Mouse (Mus musculus) heart, embryonic 16.5 days (tissue): ENCODE measurements around the gene Zc3h8. TPM values are rescaled to one million over a fixed set of nuclear protein-coding genes. Genes with fewer than 3 reads are reported as not detected.
A peak's percentile ranks its signal among the peaks of the same experiment; 100 is the strongest.

ENCODE experiments used
- ATAC-seq: fragments of 200-750 bp; cut with Nextera tagmentation; replicated peaks from 2 replicates; pipeline ENCODE4 v1.8.0; 2017; ENCODE audit warnings: moderate number of reproducible peaks; ENCODE audit not compliant: insufficient read depth, low FRiP score; ENCODE audit errors: extremely low read depth
- H3K27ac ChIP-seq: fragments of 300-500 bp; sonication (generic); 2 replicates; pipeline ENCODE4 v1.5.1; 2014; ENCODE audit warnings: mild to moderate bottlenecking, low read length, control low read depth, moderate library complexity
- H3K27me3 ChIP-seq: fragments of 300-500 bp; sonication (generic); 2 replicates; pipeline ENCODE4 v1.6.1; 2014; ENCODE audit warnings: low read length, mixed read lengths; ENCODE audit not compliant: control insufficient read depth, insufficient read depth
- H3K36me3 ChIP-seq: fragments of 300-500 bp; sonication (generic); 2 replicates; pipeline ENCODE4 v1.6.1; 2014; ENCODE audit not compliant: control insufficient read depth, insufficient read depth
- H3K4me1 ChIP-seq: fragments of 300-500 bp; sonication (generic); 2 replicates; pipeline ENCODE4 v1.6.1; 2014; ENCODE audit warnings: low read length, mixed read lengths; ENCODE audit not compliant: control insufficient read depth, insufficient read depth
- H3K4me2 ChIP-seq: fragments of 300-500 bp; sonication (generic); 2 replicates; pipeline ENCODE4 v1.6.1; 2014; ENCODE audit warnings: low read depth, mild to moderate bottlenecking, control low read depth, low read length
- H3K4me3 ChIP-seq: fragments of 300-500 bp; sonication (generic); 2 replicates; pipeline ENCODE4 v1.5.1; 2014; ENCODE audit warnings: mild to moderate bottlenecking, control low read depth, low read length
- H3K9ac ChIP-seq: fragments of 300-500 bp; sonication (generic); 2 replicates; pipeline ENCODE4 v1.6.1; 2014; ENCODE audit warnings: low read length, control low read depth
- H3K9me3 ChIP-seq: fragments of 300-500 bp; sonication (generic); replicated peaks from 2 replicates; pipeline ENCODE4 v1.6.1; 2016; ENCODE audit warnings: low read length; ENCODE audit not compliant: control insufficient read depth
- whole genome bisulfite sequencing: fragments of 180-500 bp; shearing (Covaris S2); extraction: QIAGEN DNeasy Blood & Tissue Kit; methylation state at CpG from one replicate; pipeline ENCODE4 v1.1.7; 2014; 5-methylcytosine and 5-hydroxymethylcytosine counted together
- polyA plus RNA-seq: library from polyadenylated mRNA; unstranded; fragments of >200 nt; fragmentation: Nextera tagmentation; extraction: Ambion mirVana; gene quantifications from 2 replicates; pipeline ENCODE4 v1.2.1, GENCODE M21; 2015

Gene Zc3h8
- polyA plus RNA-seq, 1 experiment from 2014 or later: 5.2 TPM

- H3K9me3 ChIP-seq: no peaks in the 10 kb centered on the region
- ATAC-seq: no peak
- H3K4me1 ChIP-seq: no peaks in the 10 kb centered on the region
- no peaks in the 10 kb centered on the region for H3K27me3 ChIP-seq
- H3K27ac ChIP-seq: no peak overlapping the region
- 72% methylated on average over 5 of the region's 5 CpGs for WGBS
- H3K4me2 ChIP-seq: no peak overlapping the region
- no peaks in the 10 kb centered on the region for H3K36me3 ChIP-seq
- peak overlapping the region; percentile 100; the same call in 1 of the 2 replicates for H3K9ac ChIP-seq
- no peak overlapping the region for H3K4me3 ChIP-seq
These were observed 21.7 kb upstream of the Zc3h8 start for GRCm38 (mm10) chr2:128965505-128966105.

- Histone ChIP-seq H3K4me2 (no peak overlapping the region), H3K27me3 (no peaks in the 10 kb centered on the region), H3K9ac (no peak overlapping the region), H3K9me3 (no peaks in the 10 kb centered on the region), H3K4me3 (no peak overlapping the region), H3K4me1 (no peaks in the 10 kb centered on the region), H3K36me3 (no peaks in the 10 kb centered on the region), H3K27ac (no peak overlapping the region)
- ATAC-seq: no peak
These were observed 10.3 kb upstream of the Zc3h8 start for GRCm38 (mm10) chr2:128954186-128954585.

- Histone ChIP-seq H3K27ac (no peak overlapping the region), H3K9ac (no peak overlapping the region), H3K4me2 (no peak overlapping the region), H3K4me1 (peaks cover 2% of the 10 kb centered on the region), H3K36me3 (no peaks in the 10 kb centered on the region), H3K9me3 (no peaks in the 10 kb centered on the region), H3K4me3 (no peak overlapping the region), H3K27me3 (no peaks in the 10 kb centered on the region)
- WGBS: 35% methylated on average over 6 of the region's 6 CpGs
- ATAC-seq: no peak
These were observed 4.2 kb upstream of the Zc3h8 start for GRCm38 (mm10) chr2:128947962-128948588.

- ATAC-seq: no peak
- peaks cover 4% of the 10 kb centered on the region for H3K36me3 ChIP-seq
- no peak overlapping the region for H3K4me2 ChIP-seq
- 77% methylated on average over 3 of the region's 3 CpGs for WGBS
- H3K27ac ChIP-seq: no peak overlapping the region
- H3K4me1 ChIP-seq: no peaks in the 10 kb centered on the region
- no peaks in the 10 kb centered on the region for H3K27me3 ChIP-seq
- H3K4me3 ChIP-seq: no peak overlapping the region
- H3K9me3 ChIP-seq: no peaks in the 10 kb centered on the region
- no peak overlapping the region for H3K9ac ChIP-seq
These were observed 7.6 kb downstream of the Zc3h8 start for GRCm38 (mm10) chr2:128936256-128936655.

DNA sequence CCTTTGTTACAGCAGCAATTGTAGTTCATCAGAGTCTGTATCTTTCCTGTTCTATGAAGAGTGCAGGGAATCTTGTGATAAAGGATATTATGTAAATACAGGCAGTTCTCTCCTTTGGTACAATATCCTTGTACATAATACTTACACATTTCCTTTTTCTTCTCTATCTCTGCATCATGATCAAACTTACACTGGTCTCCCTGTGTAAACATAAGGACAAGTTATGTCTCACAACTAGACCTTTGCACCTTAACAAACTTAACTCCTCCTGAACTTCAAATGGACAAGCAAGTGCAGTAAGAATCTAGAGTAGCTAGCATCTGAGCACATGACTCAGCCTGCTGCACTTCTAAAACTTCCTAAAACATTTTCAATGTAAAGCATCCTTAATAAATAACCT lies 13.2 kb downstream of the Zc3h8 start:
- no peaks in the 10 kb centered on the region for H3K9me3 ChIP-seq
- H3K27ac ChIP-seq: no peak overlapping the region
- H3K4me3 ChIP-seq: no peak overlapping the region
- no peaks in the 10 kb centered on the region for H3K4me1 ChIP-seq
- no peak overlapping the region for H3K9ac ChIP-seq
- peaks cover 12% of the 10 kb centered on the region; the same call in 1 of the 2 replicates for H3K36me3 ChIP-seq
- no peaks in the 10 kb centered on the region for H3K27me3 ChIP-seq
- no peak for ATAC-seq
- H3K4me2 ChIP-seq: no peak overlapping the region

DNA sequence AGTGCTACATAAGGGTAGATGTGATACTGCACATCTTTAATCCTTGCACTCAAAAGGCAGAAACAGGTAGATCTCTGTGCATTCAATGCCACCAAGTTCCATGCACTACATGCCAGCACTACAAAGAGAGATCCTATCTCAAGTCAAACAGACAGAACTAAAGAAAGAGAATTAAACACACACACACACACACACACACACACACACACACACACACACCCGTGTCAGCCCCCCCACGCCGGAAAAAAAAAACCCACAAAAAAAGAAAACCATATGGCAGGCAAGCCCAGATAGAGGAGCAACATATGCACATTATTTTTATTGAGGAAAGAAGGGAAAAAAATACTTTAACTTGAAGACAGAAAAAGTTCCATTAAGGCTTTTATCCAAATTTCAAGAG lies 15.4 kb downstream of the Zc3h8 start:
- no peak for ATAC-seq
- Histone ChIP-seq H3K4me3 (no peak overlapping the region), H3K4me1 (no peaks in the 10 kb centered on the region), H3K27ac (no peak overlapping the region), H3K36me3 (peaks cover 8% of the 10 kb centered on the region; the same call in 1 of the 2 replicates), H3K9me3 (no peaks in the 10 kb centered on the region), H3K9ac (no peak overlapping the region), H3K27me3 (no peaks in the 10 kb centered on the region), H3K4me2 (no peak overlapping the region)
- WGBS: 73% methylated on average over 3 of the region's 3 CpGs

DNA sequence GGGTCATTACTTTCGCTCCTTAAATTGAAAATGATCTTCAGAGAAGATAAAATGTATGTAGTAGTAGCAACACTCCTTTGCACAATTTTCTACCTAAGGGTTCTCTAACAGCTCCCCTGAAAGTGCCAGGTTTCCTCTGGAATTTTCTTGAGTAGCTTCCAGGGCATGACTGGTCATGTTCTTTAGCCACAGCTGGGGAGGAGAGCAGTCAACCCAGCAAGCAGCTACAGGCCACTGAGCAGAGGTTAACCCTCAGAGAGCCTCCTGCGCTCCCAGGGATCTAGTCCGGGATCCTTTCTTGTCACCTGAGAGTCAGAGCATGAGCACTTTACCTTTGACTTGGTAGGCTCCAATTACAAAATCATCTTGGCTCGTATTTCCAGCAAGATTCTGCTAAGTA lies 19.1 kb downstream of the Zc3h8 start:
- 92% methylated on average over 4 of the region's 4 CpGs for WGBS
- Histone ChIP-seq H3K27me3 (no peaks in the 10 kb centered on the region), H3K9me3 (no peaks in the 10 kb centered on the region), H3K4me3 (no peak overlapping the region), H3K9ac (no peak overlapping the region), H3K4me2 (no peak overlapping the region), H3K4me1 (no peaks in the 10 kb centered on the region), H3K36me3 (peaks cover 5% of the 10 kb centered on the region; the same call in 1 of the 2 replicates), H3K27ac (no peak overlapping the region)
- no peak for ATAC-seq

DNA sequence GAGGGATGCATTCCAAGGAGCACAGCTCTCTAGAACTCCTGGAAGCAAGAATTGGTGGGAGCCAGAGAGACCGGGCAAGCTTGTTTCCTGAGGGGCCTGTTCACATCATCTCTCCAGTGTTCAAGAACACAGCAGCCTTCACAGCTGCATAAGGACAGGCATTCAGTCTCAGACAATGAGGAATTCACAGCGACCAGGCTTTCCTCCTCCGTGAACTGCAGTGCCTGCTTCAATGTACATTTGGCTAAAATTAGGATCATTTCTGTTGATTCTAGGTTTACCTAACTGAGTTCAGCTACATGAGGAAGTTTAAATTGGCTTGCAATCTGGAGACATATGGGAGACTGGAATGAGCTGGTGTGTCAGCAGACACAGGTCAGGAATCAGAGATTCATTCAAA lies 27.3 kb downstream of the Zc3h8 start:
- Histone ChIP-seq H3K27ac (no peak overlapping the region), H3K9me3 (no peaks in the 10 kb centered on the region), H3K4me3 (no peak overlapping the region), H3K4me1 (no peaks in the 10 kb centered on the region), H3K4me2 (no peak overlapping the region), H3K27me3 (no peaks in the 10 kb centered on the region; the same call in 1 of the 2 replicates), H3K36me3 (no peaks in the 10 kb centered on the region), H3K9ac (no peak overlapping the region)
- WGBS: 53% methylated on average over 3 of the region's 3 CpGs
- ATAC-seq: no peak

GRCm38 (mm10) chr2:128914978-128915377 lies 28.9 kb downstream of the Zc3h8 start:
- no peak overlapping the region for H3K27ac ChIP-seq
- H3K27me3 ChIP-seq: no peaks in the 10 kb centered on the region; the same call in 1 of the 2 replicates
- H3K9ac ChIP-seq: no peak overlapping the region
- H3K36me3 ChIP-seq: no peaks in the 10 kb centered on the region
- no peaks in the 10 kb centered on the region for H3K4me1 ChIP-seq
- no peak overlapping the region for H3K4me3 ChIP-seq
- WGBS: 71% methylated on average over 4 of the region's 4 CpGs
- H3K9me3 ChIP-seq: no peaks in the 10 kb centered on the region
- no peak for ATAC-seq
- no peak overlapping the region for H3K4me2 ChIP-seq
